Mouse (Mus musculus) Muller cell, postnatal 12 days (primary cell): ENCODE data around the gene Nipa1.

ENCODE experiments used
- DNase-seq: peaks from one replicate; pipeline ENCODE4 v3.0.0-alpha.2; 2015; ENCODE audit errors: inconsistent ontology term

Gene Nipa1

DNA sequence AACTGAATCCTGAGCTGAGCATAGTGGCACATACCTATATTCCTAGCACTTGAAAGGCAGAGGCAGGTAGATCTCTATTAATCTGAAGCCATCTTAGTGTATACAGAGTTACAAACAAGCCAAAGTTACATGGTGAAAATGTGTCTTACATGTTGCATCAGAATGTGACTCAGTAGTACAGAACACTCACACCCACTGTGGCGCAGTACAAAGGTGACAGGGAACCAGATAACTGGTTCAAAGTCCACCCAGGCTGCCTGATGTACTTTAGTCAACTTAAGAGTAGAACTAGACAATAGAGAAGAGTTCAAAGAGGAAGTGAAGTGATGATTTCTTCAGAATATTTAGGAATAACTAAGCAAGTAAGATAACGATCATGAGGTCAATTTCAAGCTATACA, 84.7 kb downstream of the Nipa1 start:
- no peak for DNase-seq

DNA sequence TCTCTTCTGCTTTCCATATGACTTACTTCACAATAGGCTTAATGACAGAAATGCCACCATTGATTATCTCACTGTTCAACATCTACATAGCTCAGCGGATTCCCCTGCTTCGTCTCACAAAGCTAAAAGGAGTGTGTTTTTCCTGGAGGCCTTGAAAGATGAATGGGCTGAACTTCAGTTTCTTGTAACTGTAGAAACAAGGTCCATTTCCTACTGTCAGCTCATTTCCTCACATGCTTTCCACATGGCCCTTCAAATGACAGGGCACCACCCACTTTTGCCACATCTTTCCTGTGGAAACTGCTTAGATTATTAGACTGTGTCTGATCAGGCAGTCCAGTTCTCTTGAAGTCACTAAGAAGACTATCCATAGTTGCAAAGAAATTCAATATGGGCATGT, 91.1 kb downstream of the Nipa1 start:
- DNase-seq, result no peak
